Mouse (Mus musculus) cerebellum, adult 11 months (tissue): ENCODE results near the gene Gm44965.

Source experiments
- DNase-seq: peaks from one replicate; pipeline ENCODE4 v3.0.0; 2022

The Gm44965 gene

GRCm38 (mm10) chr6:48593158-48594042 is at the start of gene Gm44965, which contains the start of gene Repin1:
Gm44965 (plus strand) TSS chr6:48593941.
Repin1 (plus strand) TSS chr6:48593883.
- DNase-seq, result peak; percentile 96

GRCm38 (mm10) chr6:48545251-48545650 is 48.5 kb upstream of the Gm44965 start:
- no peak for DNase-seq

GRCm38 (mm10) chr6:48546271-48546670 is 47.5 kb upstream of the Gm44965 start:
- no peak for DNase-seq

GRCm38 (mm10) chr6:48546858-48547257 is 46.9 kb upstream of the Gm44965 start:
- no peak for DNase-seq

GRCm38 (mm10) chr6:48548314-48548713 is 45.4 kb upstream of the Gm44965 start:
- DNase-seq, result no peak

- no peak for DNase-seq
Measured at GRCm38 (mm10) chr6:48552918-48553317, 40.8 kb upstream of the Gm44965 start.

GRCm38 (mm10) chr6:48553819-48554218 is 39.9 kb upstream of the Gm44965 start:
- DNase-seq, result no peak

- peak; percentile 97 for DNase-seq
Measured at GRCm38 (mm10) chr6:48554280-48555103, 39.2 kb upstream of the Gm44965 start, which contains the start of gene Lrrc61. Lrrc61 (plus strand) TSS chr6:48554796.

GRCm38 (mm10) chr6:48555104-48555890 is 38.4 kb upstream of the Gm44965 start:
- DNase-seq, result peak; percentile 60

GRCm38 (mm10) chr6:48555956-48556355 is 37.8 kb upstream of the Gm44965 start:
- no peak for DNase-seq

- no peak for DNase-seq
Measured at GRCm38 (mm10) chr6:48565693-48566310, 27.9 kb upstream of the Gm44965 start.

- peak; percentile 43 for DNase-seq
Measured at GRCm38 (mm10) chr6:48566312-48566711, 27.4 kb upstream of the Gm44965 start.

- DNase-seq, result peak; percentile 56
Measured at GRCm38 (mm10) chr6:48568036-48568984, 25.4 kb upstream of the Gm44965 start.

GRCm38 (mm10) chr6:48569065-48569807 is 24.5 kb upstream of the Gm44965 start:
- DNase-seq, result no peak

- no peak for DNase-seq
Measured at GRCm38 (mm10) chr6:48572014-48572413, 21.7 kb upstream of the Gm44965 start.

GRCm38 (mm10) chr6:48572572-48573061 is 21.1 kb upstream of the Gm44965 start, which contains the start of gene Rarres2:
Rarres2 (minus strand) TSS chr6:48572789.
- DNase-seq, result no peak

- no peak for DNase-seq
Measured at GRCm38 (mm10) chr6:48573280-48573679, 20.5 kb upstream of the Gm44965 start.

- DNase-seq, result no peak
Measured at GRCm38 (mm10) chr6:48573981-48574380, 19.8 kb upstream of the Gm44965 start.

GRCm38 (mm10) chr6:48578736-48579135 is 15.0 kb upstream of the Gm44965 start:
- DNase-seq, result no peak

- DNase-seq, result no peak
Measured at GRCm38 (mm10) chr6:48579215-48579648, 14.5 kb upstream of the Gm44965 start.
